Mouse (Mus musculus): ENCODE results near the gene Ntf3. TPM values are rescaled to one million over a fixed set of nuclear protein-coding genes. Genes with fewer than 3 reads are reported as not detected.

Gene Ntf3
- polyA plus RNA-seq (2016; fragmentation: Nextera tagmentation; extraction: Ambion mirVana): 13.7 and 22.9 TPM in 2 replicates

DNA sequence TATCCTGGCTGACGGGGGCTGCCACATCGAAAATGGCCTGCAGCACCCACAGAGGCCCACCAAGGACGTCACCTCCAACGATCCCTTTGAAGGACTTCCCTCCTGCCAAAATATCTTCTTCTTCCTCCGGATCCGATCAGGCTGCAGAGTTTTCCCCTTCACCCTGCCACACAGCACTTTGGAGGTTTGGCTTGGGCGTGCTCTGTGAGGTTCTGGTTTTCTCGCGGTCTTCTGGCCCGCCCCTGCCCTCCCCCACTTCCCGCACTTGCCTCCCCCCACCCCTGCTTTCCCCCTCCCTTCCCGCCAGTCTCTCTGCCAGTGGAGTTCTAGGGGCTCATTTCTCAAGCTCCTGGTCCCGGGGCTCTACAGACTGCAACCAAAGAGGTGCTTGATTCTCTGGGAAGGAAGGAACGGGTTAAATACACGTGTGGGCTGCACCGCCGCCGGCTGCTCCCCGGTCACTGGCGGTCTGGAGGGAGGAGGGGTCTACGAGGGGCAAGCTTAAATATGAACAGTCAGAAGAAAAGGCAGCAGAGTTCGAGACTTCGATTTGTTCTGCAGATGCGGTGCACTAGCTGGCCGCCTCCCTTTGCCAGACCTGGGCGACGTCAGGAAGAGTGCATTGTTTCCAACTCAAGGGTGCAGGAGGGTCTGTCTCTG, at the start of gene Ntf3:
Ntf3 (minus strand) TSS at position 363 of the 660 bp plus-strand sequence.
- DNase-seq (ENCODE audit: low spot score): peak; percentile 84
- Histone ChIP-seq H3K4me3 (peak within 1 kb of the TSS; percentile 68), H3K27me3 (ENCODE audit: low read depth, poor library complexity, severe bottlenecking) (0 out of 2 replicates have a peak, but pooled peaks cover 3% of the 10 kb centered on the region), H3K4me1 (peaks cover 66% of the 10 kb centered on the region), H3K36me3 (no peaks in the 10 kb centered on the region), H3K27ac (peak within 1 kb of the TSS; percentile 91), H3K9me3 (replicated peaks) (no peaks in the 10 kb centered on the region)
- WGBS: 0% methylated on average over 27 of the region's 27 CpGs

DNA sequence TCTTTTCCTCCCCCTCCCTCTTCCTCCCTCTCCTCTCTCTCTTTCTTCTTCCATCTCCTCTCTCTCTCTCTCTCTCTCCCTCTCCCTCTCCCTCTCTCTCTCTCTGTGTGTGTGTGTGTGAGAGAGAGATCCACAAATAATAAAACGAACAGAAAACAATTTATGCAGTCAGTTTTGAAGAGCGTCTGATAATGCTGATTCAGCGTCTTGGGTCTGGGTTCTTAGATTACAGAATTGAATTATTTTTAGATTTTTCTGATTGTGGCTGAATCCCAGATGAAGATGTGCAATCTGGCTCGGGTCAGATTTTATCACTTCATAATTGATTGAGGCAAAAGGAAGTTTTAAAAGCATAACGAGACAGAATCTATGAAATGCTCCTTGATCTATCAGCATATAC, 46.6 kb upstream of the Ntf3 start:
- Histone ChIP-seq H3K9me3 (replicated peaks) (no peaks in the 10 kb centered on the region), H3K4me3 (no peak overlapping the region), H3K36me3 (no peaks in the 10 kb centered on the region), H3K27me3 (ENCODE audit: low read depth, poor library complexity, severe bottlenecking) (no peaks in the 10 kb centered on the region), H3K27ac (no peak overlapping the region), H3K4me1 (no peaks in the 10 kb centered on the region)
- no peak for DNase-seq (ENCODE audit: low spot score)
- 88% methylated on average over 5 of the region's 5 CpGs for WGBS

DNA sequence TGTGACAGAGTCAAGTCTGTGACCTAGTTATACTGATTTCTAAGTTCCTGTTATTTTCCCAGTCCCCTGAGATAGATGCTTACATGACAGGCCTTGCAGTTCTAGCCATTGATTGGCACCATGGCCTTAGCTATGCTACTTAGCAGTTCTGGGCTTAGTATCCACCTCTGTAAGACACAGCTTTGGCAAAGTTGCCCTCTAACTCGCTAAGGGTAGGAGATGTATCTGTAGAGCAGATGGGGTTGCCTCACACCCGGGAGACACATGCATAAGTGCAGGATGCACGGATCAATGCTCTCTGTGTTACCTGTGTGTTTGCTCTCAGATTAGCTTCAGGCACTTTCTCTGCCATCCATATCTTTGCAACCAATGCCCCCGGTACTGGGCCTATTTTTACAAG, 36.7 kb upstream of the Ntf3 start:
- WGBS: 84% methylated on average over 4 of the region's 4 CpGs

DNA sequence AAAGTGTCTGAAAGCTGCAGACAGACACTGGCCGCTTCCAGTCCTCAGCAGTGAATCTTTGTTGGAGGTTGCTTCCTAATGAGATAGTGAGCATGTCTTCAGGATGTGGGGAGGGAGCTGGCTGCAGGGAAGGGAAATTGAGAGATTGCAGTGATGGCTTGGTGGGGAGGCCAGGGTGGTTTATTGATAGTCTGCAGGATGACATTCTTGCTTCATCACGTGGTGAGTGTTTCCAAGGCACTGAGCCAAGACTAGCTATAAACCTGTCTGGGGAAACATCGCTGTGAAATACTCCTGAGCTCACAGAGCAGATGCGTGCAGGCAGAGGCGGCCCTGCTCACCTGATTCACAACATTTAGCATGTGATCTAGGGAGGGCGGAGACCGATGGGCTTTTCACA, 36.2 kb upstream of the Ntf3 start:
- Histone ChIP-seq H3K27me3 (ENCODE audit: low read depth, poor library complexity, severe bottlenecking) (no peaks in the 10 kb centered on the region), H3K36me3 (no peaks in the 10 kb centered on the region), H3K27ac (no peak overlapping the region), H3K4me3 (no peak overlapping the region), H3K4me1 (no peaks in the 10 kb centered on the region), H3K9me3 (replicated peaks) (no peaks in the 10 kb centered on the region)
- WGBS: 66% methylated on average over 7 of the region's 7 CpGs
- no peak for DNase-seq (ENCODE audit: low spot score)

More for the DNA sequence above, 36.7 kb upstream of the Ntf3 start:
- H3K36me3 ChIP-seq: no peaks in the 10 kb centered on the region
- H3K4me3 ChIP-seq: no peak overlapping the region
- H3K9me3 ChIP-seq (replicated peaks): no peaks in the 10 kb centered on the region
- H3K4me1 ChIP-seq: no peaks in the 10 kb centered on the region
- H3K27me3 ChIP-seq (ENCODE audit: low read depth, poor library complexity, severe bottlenecking): no peaks in the 10 kb centered on the region
- DNase-seq (ENCODE audit: low spot score): no peak
- H3K27ac ChIP-seq: no peak overlapping the region

DNA sequence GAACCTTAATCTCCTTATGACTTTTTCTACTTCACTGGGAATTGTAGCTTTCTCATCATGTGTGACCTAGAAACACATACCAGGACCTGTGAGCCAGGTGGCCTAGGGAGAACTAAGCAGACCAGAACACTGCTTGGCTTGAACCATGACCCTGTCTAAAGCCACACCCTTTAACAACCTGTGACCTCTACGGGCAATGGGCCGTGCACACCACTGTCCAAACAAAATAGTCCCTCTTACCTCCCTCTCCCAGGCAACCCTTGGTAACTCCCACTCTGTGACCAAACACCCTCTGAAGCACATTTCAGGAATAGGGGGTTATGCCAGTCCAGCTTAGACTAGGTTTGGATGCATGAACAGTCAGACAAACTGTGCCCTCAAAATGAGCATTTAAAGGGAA, 35.0 kb upstream of the Ntf3 start:
- H3K9me3 ChIP-seq (replicated peaks): no peaks in the 10 kb centered on the region
- H3K4me1 ChIP-seq: no peaks in the 10 kb centered on the region
- H3K36me3 ChIP-seq: no peaks in the 10 kb centered on the region
- 89% methylated on average over 2 of the region's 2 CpGs for WGBS
- H3K27ac ChIP-seq: no peak overlapping the region
- no peak overlapping the region for H3K4me3 ChIP-seq
- no peaks in the 10 kb centered on the region for H3K27me3 ChIP-seq (ENCODE audit: low read depth, poor library complexity, severe bottlenecking)
- no peak for DNase-seq (ENCODE audit: low spot score)

DNA sequence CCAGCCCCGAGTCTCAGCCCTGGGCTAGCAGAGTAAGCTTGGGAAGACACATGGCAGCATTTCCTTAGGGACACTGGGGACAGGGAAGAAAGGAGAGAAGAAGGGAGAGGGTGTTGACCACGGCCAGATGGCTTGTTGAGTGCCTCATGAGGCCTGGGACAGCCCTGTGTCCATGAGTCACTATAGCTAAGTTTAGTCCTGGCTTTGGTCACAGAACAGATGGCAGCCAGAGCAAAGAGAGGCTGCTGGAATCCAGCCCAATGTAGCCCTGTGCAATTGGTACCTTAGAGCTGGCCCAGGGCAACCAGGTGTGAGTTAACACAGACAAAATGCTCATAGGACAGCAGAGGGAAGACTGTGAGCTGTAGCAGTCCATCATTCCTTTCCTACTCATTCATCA, 33.2 kb upstream of the Ntf3 start:
- Histone ChIP-seq H3K27ac (no peak overlapping the region), H3K4me3 (no peak overlapping the region), H3K9me3 (replicated peaks) (no peaks in the 10 kb centered on the region), H3K27me3 (ENCODE audit: low read depth, poor library complexity, severe bottlenecking) (no peaks in the 10 kb centered on the region), H3K36me3 (no peaks in the 10 kb centered on the region), H3K4me1 (no peaks in the 10 kb centered on the region)
- DNase-seq (ENCODE audit: low spot score): no peak
- WGBS: 76% methylated on average over 2 of the region's 2 CpGs

DNA sequence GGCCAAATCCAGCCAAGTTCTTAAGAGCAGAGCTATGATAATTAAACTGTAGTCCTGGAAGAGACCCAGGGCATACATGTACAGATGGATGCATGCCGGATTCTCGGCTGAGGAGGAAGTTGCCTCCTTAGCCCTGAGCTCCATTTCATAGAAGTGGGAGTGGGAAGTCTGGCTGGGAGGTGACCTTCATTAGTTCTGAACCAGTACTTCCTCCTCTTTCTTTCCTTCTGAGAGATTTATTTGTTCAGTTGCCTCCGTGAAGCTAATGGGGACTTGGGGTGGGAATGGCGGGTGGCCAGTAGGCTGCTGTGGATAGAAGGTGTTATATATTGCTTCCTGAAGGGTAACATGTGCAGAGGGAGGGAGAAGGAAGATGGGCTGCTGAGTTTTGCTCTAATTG, 28.1 kb upstream of the Ntf3 start:
- Histone ChIP-seq H3K27me3 (ENCODE audit: low read depth, poor library complexity, severe bottlenecking) (no peaks in the 10 kb centered on the region), H3K36me3 (no peaks in the 10 kb centered on the region), H3K9me3 (replicated peaks) (no peaks in the 10 kb centered on the region), H3K27ac (no peak overlapping the region), H3K4me3 (no peak overlapping the region), H3K4me1 (no peaks in the 10 kb centered on the region)
- DNase-seq (ENCODE audit: low spot score): no peak
- WGBS: 82% methylated on average over 4 of the region's 4 CpGs

DNA sequence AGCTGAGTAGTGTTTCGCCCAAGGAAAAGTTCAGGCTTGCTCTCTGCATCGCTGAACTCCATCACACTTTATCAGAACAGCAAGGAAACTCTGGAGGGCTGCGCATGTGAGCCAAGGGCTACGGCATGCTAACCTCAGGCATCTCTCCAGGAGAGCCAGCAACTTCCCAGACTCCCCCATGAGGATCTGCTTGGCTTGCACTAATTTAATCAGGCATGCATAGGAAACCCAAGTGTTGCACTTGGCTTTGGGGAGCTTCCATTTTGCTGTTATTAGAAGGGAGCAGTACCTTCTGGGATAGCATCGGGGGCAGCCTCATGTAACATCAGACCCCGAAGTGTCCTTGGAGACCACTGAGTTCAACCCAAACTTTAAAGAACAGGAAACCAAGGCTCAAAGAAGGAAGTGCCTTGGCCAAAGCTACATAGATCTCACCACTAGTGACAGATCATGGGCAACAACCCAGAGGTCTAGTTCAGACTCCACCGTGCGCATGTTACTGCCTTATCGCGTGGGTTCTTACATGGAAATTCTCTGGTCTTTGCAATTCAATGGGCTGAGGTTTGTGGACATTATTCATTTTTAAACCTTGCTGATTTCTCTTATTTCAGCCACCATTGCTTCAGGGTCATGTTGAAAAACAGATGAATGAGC, 23.6 kb upstream of the Ntf3 start:
- Histone ChIP-seq H3K27ac (no peak overlapping the region), H3K9me3 (replicated peaks) (no peaks in the 10 kb centered on the region), H3K36me3 (no peaks in the 10 kb centered on the region), H3K4me1 (0 out of 2 replicates have a peak, but pooled peaks cover 4% of the 10 kb centered on the region), H3K27me3 (ENCODE audit: low read depth, poor library complexity, severe bottlenecking) (no peaks in the 10 kb centered on the region), H3K4me3 (no peak overlapping the region)
- 93% methylated on average over 10 of the region's 10 CpGs for WGBS
- DNase-seq (ENCODE audit: low spot score): no peak

DNA sequence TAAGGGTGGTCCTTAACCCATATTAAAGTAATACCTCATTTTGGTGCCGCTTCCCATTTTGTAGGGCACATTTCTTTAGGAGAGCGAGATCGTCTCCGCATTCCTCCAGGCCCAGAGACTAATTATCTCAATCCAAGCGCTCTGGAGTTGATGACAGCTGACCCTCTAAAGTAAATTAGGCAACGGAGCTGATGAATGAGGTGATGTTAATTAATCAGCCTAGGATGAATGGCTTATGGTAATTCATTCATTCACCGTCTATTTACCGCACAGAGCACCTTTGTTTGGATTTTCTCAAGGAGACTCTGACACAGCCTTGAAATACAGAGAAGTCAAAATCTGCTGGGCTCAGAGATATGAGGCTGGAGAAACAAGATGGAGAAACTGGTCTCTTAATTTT, 20.7 kb upstream of the Ntf3 start:
- H3K4me1 ChIP-seq: 0 out of 2 replicates have a peak, but pooled peaks cover 4% of the 10 kb centered on the region
- no peak overlapping the region for H3K4me3 ChIP-seq
- no peaks in the 10 kb centered on the region for H3K27me3 ChIP-seq (ENCODE audit: low read depth, poor library complexity, severe bottlenecking)
- no peaks in the 10 kb centered on the region for H3K36me3 ChIP-seq
- H3K27ac ChIP-seq: no peak overlapping the region
- WGBS: 50% methylated on average over 8 of the region's 8 CpGs
- no peaks in the 10 kb centered on the region for H3K9me3 ChIP-seq (replicated peaks)
- no peak for DNase-seq (ENCODE audit: low spot score)

DNA sequence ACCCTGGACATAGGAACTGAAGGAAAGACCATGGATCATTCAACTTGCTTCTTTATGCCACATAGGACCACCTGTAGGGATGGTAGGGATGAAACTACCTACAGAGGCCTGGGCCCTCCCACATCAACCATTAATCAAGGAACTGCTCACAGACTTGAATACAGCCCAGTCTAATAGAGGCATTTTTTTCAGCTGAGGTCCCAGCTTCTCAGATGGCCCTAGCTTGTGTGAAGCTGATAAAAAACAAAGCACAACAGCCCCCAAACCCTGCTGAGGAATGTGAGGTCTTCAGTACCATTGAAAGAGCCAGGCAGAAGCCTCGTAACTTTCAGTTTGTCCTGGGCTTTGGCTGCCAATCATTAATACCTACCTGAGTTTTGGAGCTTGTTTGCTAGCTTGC, 19.4 kb upstream of the Ntf3 start:
- Histone ChIP-seq H3K27me3 (ENCODE audit: low read depth, poor library complexity, severe bottlenecking) (no peaks in the 10 kb centered on the region), H3K27ac (no peak overlapping the region), H3K9me3 (replicated peaks) (no peaks in the 10 kb centered on the region), H3K4me3 (no peak overlapping the region), H3K36me3 (no peaks in the 10 kb centered on the region), H3K4me1 (0 out of 2 replicates have a peak, but pooled peaks cover 4% of the 10 kb centered on the region)
- no peak for DNase-seq (ENCODE audit: low spot score)
- WGBS: 82% methylated on average over 1 of the region's 1 CpGs

DNA sequence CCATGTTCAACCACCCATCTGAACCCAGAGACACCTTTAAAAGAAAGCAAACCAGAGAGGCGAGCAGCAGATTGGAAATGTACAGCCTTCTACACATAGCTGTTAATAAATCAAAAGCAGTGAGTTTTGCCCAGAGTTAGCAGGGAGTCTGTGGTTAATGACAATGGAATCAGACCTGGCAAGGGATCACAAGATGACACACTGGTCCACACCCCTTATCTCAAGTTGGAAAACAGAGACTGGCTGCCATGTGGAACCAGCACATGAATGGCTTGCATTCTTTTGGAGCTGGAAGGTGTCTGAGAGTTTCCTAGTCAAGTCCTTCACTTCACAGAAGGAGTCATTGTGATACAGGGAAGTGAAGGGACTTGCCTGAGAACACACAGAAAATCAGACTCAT, 5.4 kb upstream of the Ntf3 start:
- no peak for DNase-seq (ENCODE audit: low spot score)
- H3K4me3 ChIP-seq: no peak overlapping the region
- H3K27me3 ChIP-seq (ENCODE audit: low read depth, poor library complexity, severe bottlenecking): no peaks in the 10 kb centered on the region
- no peak overlapping the region for H3K27ac ChIP-seq
- 81% methylated on average over 1 of the region's 1 CpGs for WGBS
- no peaks in the 10 kb centered on the region for H3K9me3 ChIP-seq (replicated peaks)
- no peaks in the 10 kb centered on the region for H3K36me3 ChIP-seq
- H3K4me1 ChIP-seq: peaks cover 12% of the 10 kb centered on the region

DNA sequence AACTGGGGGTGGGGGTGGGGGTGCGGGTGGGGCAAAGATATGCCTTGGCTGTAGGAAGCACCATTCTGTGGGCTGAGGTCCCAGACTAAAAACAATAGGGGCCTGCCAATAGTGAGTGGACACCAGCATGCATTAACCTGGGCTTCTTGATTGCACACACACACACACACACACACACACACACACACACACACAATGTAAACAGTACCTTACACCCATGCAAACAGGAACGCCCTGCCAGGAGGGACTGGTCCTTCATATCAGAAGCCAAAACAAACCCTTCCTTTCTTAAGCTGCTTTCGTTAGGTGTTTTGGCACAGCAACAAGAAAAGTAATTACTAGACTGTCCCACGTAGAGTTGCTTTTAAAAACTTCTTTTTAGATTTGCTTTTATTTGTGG, 4.1 kb upstream of the Ntf3 start:
- Histone ChIP-seq H3K27ac (no peak overlapping the region), H3K27me3 (ENCODE audit: low read depth, poor library complexity, severe bottlenecking) (no peaks in the 10 kb centered on the region), H3K4me3 (no peak overlapping the region), H3K9me3 (replicated peaks) (no peaks in the 10 kb centered on the region), H3K36me3 (no peaks in the 10 kb centered on the region), H3K4me1 (peaks cover 25% of the 10 kb centered on the region)
- WGBS: 85% methylated on average over 4 of the region's 4 CpGs
- no peak for DNase-seq (ENCODE audit: low spot score)

DNA sequence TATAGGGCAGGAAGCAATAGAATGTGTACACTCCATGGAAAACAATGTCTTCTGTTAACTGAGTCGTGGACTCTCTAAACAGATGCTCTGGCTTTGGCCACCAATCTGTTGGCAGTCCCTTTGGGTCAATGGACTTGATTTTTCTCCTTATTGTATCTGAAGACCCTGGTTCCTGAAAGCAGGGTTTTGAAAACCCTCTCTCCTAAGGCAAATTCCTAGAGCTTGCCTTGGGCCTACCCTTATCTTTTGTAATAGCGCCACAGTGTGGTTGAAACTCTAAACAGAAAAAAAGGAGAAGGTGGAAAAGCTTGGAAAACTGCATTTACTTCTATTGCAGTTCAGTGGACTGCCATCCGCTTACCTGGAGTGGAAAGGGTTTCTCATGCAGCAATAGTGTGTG, 1.0 kb upstream of the Ntf3 start:
- Histone ChIP-seq H3K4me3 (peak overlapping the region; percentile 68; the same call in 1 of the 2 replicates), H3K27me3 (ENCODE audit: low read depth, poor library complexity, severe bottlenecking) (0 out of 2 replicates have a peak, but pooled peaks cover 3% of the 10 kb centered on the region), H3K36me3 (no peaks in the 10 kb centered on the region), H3K4me1 (peaks cover 56% of the 10 kb centered on the region), H3K9me3 (replicated peaks) (no peaks in the 10 kb centered on the region), H3K27ac (peak overlapping the region; percentile 91; the same call in 1 of the 2 replicates)
- DNase-seq (ENCODE audit: low spot score): no peak
- 19% methylated on average over 3 of the region's 3 CpGs for WGBS

Data from limb, embryonic 10.5 days (tissue).